Mouse (Mus musculus): ENCODE results near the gene Dennd4b. TPM values are rescaled to one million over a fixed set of nuclear protein-coding genes. Genes with fewer than 3 reads are reported as not detected.
"Not testable (repeated sequence)": the region's sequence is repeated elsewhere in the genome, so short reads cannot be mapped to it uniquely, and the experiment has no call there.

The Dennd4b gene
- polyA plus RNA-seq, 1 experiment, result 25.7 TPM

GRCm38 (mm10) chr3:90245406-90245805 is 19.6 kb upstream of the Dennd4b start:
- peaks cover 12% of the 10 kb centered on the region for H3K4me1 ChIP-seq (ENCODE audit: control insufficient read depth, insufficient read depth, low read length)
- no peak overlapping the region for H3K4me3 ChIP-seq (ENCODE audit: control insufficient read depth, low read depth, low read length)
- H3K27ac ChIP-seq (ENCODE audit: control insufficient read depth, insufficient read depth, low read depth, low read length), result no peak overlapping the region; the same call in 1 of the 2 replicates
- H3K27me3 ChIP-seq (ENCODE audit: control insufficient read depth, insufficient read depth, low read length), result no peaks in the 10 kb centered on the region; the same call in 1 of the 2 replicates
- H3K36me3 ChIP-seq (ENCODE audit: control insufficient read depth, insufficient read depth, low read length), result no peaks in the 10 kb centered on the region
- TF ChIP-seq POLR2A (IDR thresholded peaks at IDR 0.05; ENCODE audit: control insufficient read depth, low read depth, low read length) (no peak), CTCF (IDR thresholded peaks at IDR 0.05; ENCODE audit: control insufficient read depth, insufficient read depth, insufficient replicate concordance, low read depth, low read length) (no peak)

DNA sequence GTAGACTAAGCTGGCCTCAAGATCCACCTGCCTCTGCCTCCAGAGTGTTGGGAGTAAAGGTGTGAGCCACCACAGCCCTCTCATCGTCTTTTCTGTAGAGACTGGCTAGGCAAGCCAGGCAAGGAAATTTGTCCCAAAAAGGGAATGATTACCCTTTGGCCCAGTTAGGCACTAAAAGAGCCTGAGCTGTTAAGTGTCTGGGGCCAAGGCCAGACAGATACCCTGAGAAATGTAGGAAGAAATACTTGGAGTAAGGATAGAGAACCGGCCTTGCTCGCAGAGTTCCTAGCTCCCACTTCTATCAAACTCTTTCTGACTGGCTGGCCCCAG is 17.4 kb upstream of the Dennd4b start:
- Histone ChIP-seq H3K4me3 (ENCODE audit: control insufficient read depth, low read depth, low read length) (peak overlapping the region; percentile 97), H3K4me1 (ENCODE audit: control insufficient read depth, insufficient read depth, low read length) (peaks cover 12% of the 10 kb centered on the region), H3K27me3 (ENCODE audit: control insufficient read depth, insufficient read depth, low read length) (no peaks in the 10 kb centered on the region; the same call in 1 of the 2 replicates), H3K27ac (ENCODE audit: control insufficient read depth, insufficient read depth, low read depth, low read length) (peak overlapping the region; percentile 88), H3K36me3 (ENCODE audit: control insufficient read depth, insufficient read depth, low read length) (no peaks in the 10 kb centered on the region)
- TF ChIP-seq POLR2A (IDR thresholded peaks at IDR 0.05; ENCODE audit: control insufficient read depth, low read depth, low read length) (no peak), CTCF (IDR thresholded peaks at IDR 0.05; ENCODE audit: control insufficient read depth, insufficient read depth, insufficient replicate concordance, low read depth, low read length) (no peak)

- Histone ChIP-seq H3K36me3 (ENCODE audit: control insufficient read depth, insufficient read depth, low read length) (no peaks in the 10 kb centered on the region), H3K27me3 (ENCODE audit: control insufficient read depth, insufficient read depth, low read length) (no peaks in the 10 kb centered on the region), H3K27ac (ENCODE audit: control insufficient read depth, insufficient read depth, low read depth, low read length) (peak within 1 kb of the TSS; percentile 90), H3K4me1 (ENCODE audit: control insufficient read depth, insufficient read depth, low read length) (peaks cover 12% of the 10 kb centered on the region), H3K4me3 (ENCODE audit: control insufficient read depth, low read depth, low read length) (peak within 1 kb of the TSS; percentile 97)
- TF ChIP-seq POLR2A (IDR thresholded peaks at IDR 0.05; ENCODE audit: control insufficient read depth, low read depth, low read length), result peak; percentile 65
- TF ChIP-seq CTCF (IDR thresholded peaks at IDR 0.05; ENCODE audit: control insufficient read depth, insufficient read depth, insufficient replicate concordance, low read depth, low read length), result no peak
Measured at GRCm38 (mm10) chr3:90247960-90248745, 16.8 kb upstream of the Dennd4b start, which contains the start of gene Slc39a1. Gene Slc39a1 (plus strand): TSS chr3:90248172.

GRCm38 (mm10) chr3:90248746-90249100 is 16.3 kb upstream of the Dennd4b start:
- H3K27me3 ChIP-seq (ENCODE audit: control insufficient read depth, insufficient read depth, low read length), result no peaks in the 10 kb centered on the region
- H3K4me3 ChIP-seq (ENCODE audit: control insufficient read depth, low read depth, low read length), result peak overlapping the region; percentile 97
- H3K36me3 ChIP-seq (ENCODE audit: control insufficient read depth, insufficient read depth, low read length), result no peaks in the 10 kb centered on the region
- peak overlapping the region; percentile 90 for H3K27ac ChIP-seq (ENCODE audit: control insufficient read depth, insufficient read depth, low read depth, low read length)
- H3K4me1 ChIP-seq (ENCODE audit: control insufficient read depth, insufficient read depth, low read length), result peaks cover 10% of the 10 kb centered on the region
- TF ChIP-seq CTCF (IDR thresholded peaks at IDR 0.05; ENCODE audit: control insufficient read depth, insufficient read depth, insufficient replicate concordance, low read depth, low read length) (no peak), POLR2A (IDR thresholded peaks at IDR 0.05; ENCODE audit: control insufficient read depth, low read depth, low read length) (no peak; the same call in 1 of the 2 replicates)

DNA sequence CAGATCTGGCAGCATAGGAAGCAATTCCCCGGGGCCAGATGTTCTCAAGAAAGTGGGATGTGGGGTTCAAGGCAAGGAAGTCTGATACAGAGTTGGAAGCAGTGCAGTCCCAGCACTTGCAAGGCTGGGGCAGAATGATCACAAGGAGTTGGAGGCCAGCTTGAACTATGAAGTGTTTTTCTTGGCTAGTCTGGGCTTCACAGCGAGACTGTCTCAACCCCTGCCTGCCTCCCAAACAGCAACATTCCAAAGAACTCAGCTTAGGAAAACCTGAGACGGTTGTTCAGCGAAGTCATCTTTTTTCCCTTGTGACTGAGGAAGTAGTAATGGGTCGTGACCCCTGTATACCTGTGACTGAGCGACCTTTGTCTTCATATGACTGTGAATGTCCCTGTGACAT is 14.2 kb upstream of the Dennd4b start:
- Histone ChIP-seq H3K27me3 (ENCODE audit: control insufficient read depth, insufficient read depth, low read length) (no peaks in the 10 kb centered on the region), H3K36me3 (ENCODE audit: control insufficient read depth, insufficient read depth, low read length) (no peaks in the 10 kb centered on the region), H3K4me1 (ENCODE audit: control insufficient read depth, insufficient read depth, low read length) (peaks cover 15% of the 10 kb centered on the region), H3K4me3 (ENCODE audit: control insufficient read depth, low read depth, low read length) (no peak overlapping the region), H3K27ac (ENCODE audit: control insufficient read depth, insufficient read depth, low read depth, low read length) (no peak overlapping the region)
- TF ChIP-seq POLR2A (IDR thresholded peaks at IDR 0.05; ENCODE audit: control insufficient read depth, low read depth, low read length), result no peak
- no peak for TF ChIP-seq CTCF (IDR thresholded peaks at IDR 0.05; ENCODE audit: control insufficient read depth, insufficient read depth, insufficient replicate concordance, low read depth, low read length)

DNA sequence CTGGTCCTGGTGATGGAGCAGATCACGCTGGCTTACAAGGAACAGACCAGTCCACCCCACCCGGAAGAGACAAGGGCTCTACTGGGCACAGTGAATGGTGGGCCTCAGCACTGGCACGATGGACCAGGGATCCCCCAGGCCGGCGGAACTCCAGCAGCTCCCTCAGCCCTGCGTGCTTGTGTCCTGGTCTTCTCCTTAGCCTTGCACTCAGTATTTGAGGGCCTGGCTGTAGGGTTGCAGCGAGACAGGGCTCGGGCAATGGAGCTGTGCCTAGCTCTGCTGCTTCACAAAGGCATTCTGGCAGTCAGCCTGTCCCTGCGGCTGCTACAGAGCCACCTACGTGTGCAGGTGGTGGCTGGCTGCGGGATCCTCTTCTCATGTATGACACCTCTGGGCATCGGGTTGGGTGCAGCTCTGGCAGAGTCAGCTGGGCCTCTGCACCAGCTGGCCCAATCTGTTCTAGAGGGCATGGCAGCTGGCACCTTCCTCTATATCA is 13.2 kb upstream of the Dennd4b start:
- H3K27ac ChIP-seq (ENCODE audit: control insufficient read depth, insufficient read depth, low read depth, low read length); H3K27me3 ChIP-seq (ENCODE audit: control insufficient read depth, insufficient read depth, low read length); H3K36me3 ChIP-seq (ENCODE audit: control insufficient read depth, insufficient read depth, low read length); H3K4me3 ChIP-seq (ENCODE audit: control insufficient read depth, low read depth, low read length): not testable (repeated sequence)
- peaks cover 15% of the 10 kb centered on the region for H3K4me1 ChIP-seq (ENCODE audit: control insufficient read depth, insufficient read depth, low read length)

DNA sequence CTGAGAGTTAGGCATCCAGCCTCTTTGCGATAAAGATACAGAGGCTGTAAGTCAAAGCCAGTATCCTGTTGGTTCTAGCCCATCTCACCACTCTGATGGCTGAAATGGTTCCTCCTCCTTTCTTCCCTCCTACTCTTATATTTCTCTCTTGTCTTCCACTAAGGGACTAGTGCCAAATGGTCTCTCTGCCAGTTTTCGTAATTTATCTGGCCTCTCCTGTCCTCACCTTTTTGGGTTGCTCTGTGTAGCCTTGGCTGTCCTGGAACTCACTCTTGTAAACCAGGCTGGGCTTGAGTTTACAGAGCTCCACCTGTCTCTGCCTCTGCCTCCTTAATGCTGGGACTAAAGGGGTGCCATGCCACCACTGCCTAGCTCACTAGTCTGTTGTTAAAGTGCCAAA is 12.3 kb upstream of the Dennd4b start:
- not testable (repeated sequence) for H3K27me3 ChIP-seq (ENCODE audit: control insufficient read depth, insufficient read depth, low read length); H3K4me3 ChIP-seq (ENCODE audit: control insufficient read depth, low read depth, low read length); H3K27ac ChIP-seq (ENCODE audit: control insufficient read depth, insufficient read depth, low read depth, low read length); H3K36me3 ChIP-seq (ENCODE audit: control insufficient read depth, insufficient read depth, low read length)
- H3K4me1 ChIP-seq (ENCODE audit: control insufficient read depth, insufficient read depth, low read length), result peaks cover 15% of the 10 kb centered on the region

DNA sequence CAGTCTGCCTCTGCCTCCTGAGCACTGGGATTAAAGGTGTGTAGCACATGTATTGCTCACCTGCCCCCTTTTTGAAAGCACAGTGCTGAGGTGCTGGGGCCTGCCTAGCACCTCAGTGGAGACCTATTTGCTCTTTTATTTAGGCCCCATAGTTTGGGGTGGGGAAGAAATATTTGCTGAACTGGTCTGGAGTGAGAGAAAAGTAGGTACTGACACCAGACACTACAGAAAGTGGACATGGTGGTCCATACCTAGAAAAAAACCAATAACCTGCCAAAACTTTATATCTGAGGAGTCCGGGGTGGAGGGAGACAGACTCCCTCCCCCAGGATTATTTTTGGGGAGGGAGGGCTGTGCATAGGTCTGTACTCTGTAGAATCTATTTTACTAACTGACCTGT is 11.8 kb upstream of the Dennd4b start:
- peaks cover 13% of the 10 kb centered on the region for H3K4me1 ChIP-seq (ENCODE audit: control insufficient read depth, insufficient read depth, low read length)
- not testable (repeated sequence) for H3K27ac ChIP-seq (ENCODE audit: control insufficient read depth, insufficient read depth, low read depth, low read length); H3K4me3 ChIP-seq (ENCODE audit: control insufficient read depth, low read depth, low read length); H3K27me3 ChIP-seq (ENCODE audit: control insufficient read depth, insufficient read depth, low read length); H3K36me3 ChIP-seq (ENCODE audit: control insufficient read depth, insufficient read depth, low read length)
